Mouse (Mus musculus) gastrocnemius, adult 18-20 months (tissue): ENCODE measurements around the gene Olfr134. TPM values are rescaled to one million over a fixed set of nuclear protein-coding genes. Genes with fewer than 3 reads are reported as not detected.
"Not testable (repeated sequence)": the region's sequence is repeated elsewhere in the genome, so short reads cannot be mapped to it uniquely, and the experiment has no call there.

Source experiments
- DNase-seq: peaks from one replicate; pipeline ENCODE4 v3.0.0; 2021; ENCODE audit warnings: low spot score
- long read RNA-seq, 2 experiments: library from polyadenylated mRNA; stranded (forward); transcript quantifications; one replicate each; pipeline ENCODE4 v2.0.0; 2021
- total RNA-seq, 2 experiments: library from RNA; stranded (reverse); gene quantifications; 2 replicates each; pipeline ENCODE4 v1.2.3; 2021

Olfr134 gene
- total RNA-seq, result not detected
- long read RNA-seq, experiment 1, result 0 reads
- long read RNA-seq, experiment 2, result 0 reads

DNA sequence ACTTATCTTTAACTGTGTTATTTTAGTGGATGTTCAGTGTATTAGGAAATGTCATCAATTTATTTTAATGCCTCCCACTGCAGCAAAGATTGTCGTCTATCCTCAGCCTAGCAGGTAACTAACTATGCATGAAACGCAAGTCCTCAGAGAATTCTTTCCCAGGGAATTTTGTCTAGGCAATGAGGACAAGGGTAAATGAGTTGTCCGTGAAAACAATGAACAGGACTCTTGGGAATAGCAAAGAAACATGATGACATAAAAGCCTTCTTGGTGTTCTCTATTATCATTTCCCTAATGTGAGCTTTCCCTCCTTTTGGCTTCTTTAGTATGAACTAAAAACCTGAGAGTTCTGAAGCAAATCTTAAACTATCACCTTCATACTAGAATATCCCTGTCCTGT, at the start of gene Olfr134:
Gene Olfr134, plus strand, starts transcription at position 301 of the 400 bp plus-strand sequence.
- no peak for DNase-seq

DNA sequence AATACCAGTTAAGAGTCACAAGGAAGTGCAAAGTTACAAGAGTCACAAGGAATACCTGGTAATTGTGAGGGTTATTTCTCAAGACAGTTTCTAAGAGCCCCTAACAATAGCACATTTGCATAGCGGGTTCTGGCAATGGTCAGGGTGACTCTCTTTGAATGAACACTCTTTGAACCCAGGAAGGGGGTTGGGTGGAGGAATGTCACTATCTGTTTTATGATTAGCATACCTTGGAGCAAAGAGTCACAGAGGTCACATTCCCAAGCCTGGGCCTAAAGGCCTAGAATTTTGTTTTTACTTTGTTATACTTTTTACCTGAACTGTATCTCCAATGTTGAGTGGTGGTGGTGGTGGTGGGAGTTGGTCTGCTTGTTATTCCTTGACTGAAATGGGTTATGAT, 47.0 kb upstream of the Olfr134 start:
- DNase-seq, result not testable (repeated sequence)

DNA sequence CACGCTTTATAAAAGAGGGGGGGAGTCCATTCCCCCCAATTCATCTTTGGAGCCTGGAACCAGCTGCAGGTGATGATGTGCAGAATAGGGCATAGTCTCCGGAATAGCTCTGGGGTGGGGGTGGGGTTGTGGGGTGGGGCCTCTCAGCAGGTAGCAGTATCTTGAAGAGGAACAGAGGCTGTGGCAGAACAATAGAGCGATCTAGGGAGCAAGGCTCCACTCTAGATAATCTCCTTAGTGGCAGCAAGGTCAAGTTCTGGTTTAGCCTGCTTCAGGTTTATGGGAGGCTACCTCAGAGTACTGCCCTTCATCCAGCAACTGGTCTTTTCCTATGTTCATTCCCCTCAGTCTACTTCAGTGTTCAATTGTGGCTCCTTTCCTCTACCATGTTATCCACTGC, 45.8 kb upstream of the Olfr134 start:
- DNase-seq, result not testable (repeated sequence)

DNA sequence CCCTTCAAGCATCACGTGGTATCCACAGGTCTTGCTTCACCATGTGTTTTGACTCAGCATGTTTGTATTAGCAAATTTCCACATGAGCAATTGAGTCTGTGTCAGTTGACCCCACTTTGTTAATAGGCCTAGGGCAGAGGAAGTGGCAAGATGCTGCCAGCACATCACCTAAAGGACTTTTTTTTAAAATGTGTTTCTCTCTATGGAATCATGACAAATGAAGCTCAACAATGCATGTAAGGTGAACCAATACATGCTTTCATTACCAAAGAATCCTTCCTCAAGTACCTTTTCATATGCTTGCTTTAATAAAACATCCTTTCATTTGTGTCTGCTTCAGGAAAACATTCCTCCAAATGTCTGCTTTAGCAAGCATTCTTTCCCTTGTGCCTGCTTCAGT, 36.8 kb upstream of the Olfr134 start, which contains the start of gene Olfr132:
Gene Olfr132, minus strand, starts transcription at position 101 of the 400 bp plus-strand sequence.
- no peak for DNase-seq

DNA sequence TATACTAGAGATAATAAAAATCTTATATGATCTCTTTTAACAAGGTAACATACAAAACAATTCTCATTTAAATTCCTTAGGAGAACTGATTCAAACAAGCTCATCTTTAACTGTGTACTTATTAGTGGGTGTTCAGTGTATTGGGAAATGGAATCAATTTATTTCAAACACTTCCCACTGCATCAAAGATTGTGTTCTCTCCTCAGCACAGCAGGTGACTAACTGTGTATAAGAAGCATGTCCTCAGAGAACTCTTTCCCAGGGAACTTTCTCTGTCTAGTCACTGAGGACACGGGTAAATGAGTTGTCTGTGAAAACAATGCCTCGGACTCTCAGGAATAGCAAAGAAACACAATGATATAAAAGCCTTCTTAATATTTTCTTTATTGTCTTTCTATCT, 26.2 kb upstream of the Olfr134 start, which contains the start of gene Olfr133:
Gene Olfr133, plus strand, starts transcription at position 301 of the 400 bp plus-strand sequence.
- DNase-seq, result no peak

DNA sequence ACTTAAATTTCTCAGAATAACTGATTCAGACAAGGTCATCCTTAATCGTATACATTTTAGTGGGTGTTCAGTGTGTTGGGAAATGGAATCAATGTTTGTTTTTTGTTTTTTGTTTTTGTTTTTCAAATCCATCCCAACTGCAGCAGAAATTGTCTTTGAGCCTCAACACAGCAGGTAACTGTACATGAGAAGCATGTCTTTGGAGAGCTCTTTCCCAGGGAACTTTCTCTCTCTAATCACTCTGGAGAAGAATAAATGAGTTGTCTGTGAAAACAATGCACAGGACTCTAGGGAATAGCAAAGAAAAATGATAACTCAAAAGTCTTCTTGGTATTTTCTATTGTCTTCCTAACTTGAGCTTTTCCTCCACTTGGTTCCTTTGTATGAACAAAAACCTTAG, 32.8 kb downstream of the Olfr134 start, which contains the start of gene Olfr135:
Gene Olfr135, plus strand, starts transcription at position 301 of the 400 bp plus-strand sequence.
- DNase-seq, result no peak

Other genes with a start within 250 kb of the Olfr134 start
- not detected for gene Olfr761, start 218.3 kb upstream of the Olfr134 start, total RNA-seq
- gene Olfr129, start 111.3 kb upstream of the Olfr134 start, total RNA-seq, result not detected
- gene Olfr130, start 107.5 kb upstream of the Olfr134 start, total RNA-seq, result not detected
- gene Olfr131, start 82.7 kb upstream of the Olfr134 start, total RNA-seq, result not detected
- gene Olfr132, start 36.9 kb upstream of the Olfr134 start, total RNA-seq, result not detected
- gene Olfr133, start 26.1 kb upstream of the Olfr134 start, total RNA-seq, result not detected
- gene Olfr135, start 32.9 kb downstream of the Olfr134 start, total RNA-seq, result not detected
- not detected for gene Olfr138, start 89.6 kb downstream of the Olfr134 start, total RNA-seq
- not detected for gene Olfr137, start 136.2 kb downstream of the Olfr134 start, total RNA-seq
- not detected for gene Olfr136, start 158.4 kb downstream of the Olfr134 start, total RNA-seq
- gene Esp36, start 248.8 kb downstream of the Olfr134 start, total RNA-seq, result not detected